Mouse (Mus musculus): ENCODE results near the gene Prdx1.

- no peak for TF ChIP-seq CTCF (IDR thresholded peaks at IDR 0.05; ENCODE audit: extremely low read depth, insufficient read length, insufficient replicate concordance, low read depth, low read length)
- no peak for TF ChIP-seq POLR2A (IDR thresholded peaks at IDR 0.05; ENCODE audit: low read depth, low read length)
These were observed 35.0 kb upstream of the Prdx1 start for GRCm38 (mm10) chr4:116650365-116650764.

Measured in small intestine, adult 2 months (tissue).